Mouse (Mus musculus) mouse trophoblast stem cell (cell line): ENCODE data around the gene Slc27a2.

ENCODE experiments used
- in situ Hi-C, 2 experiments: fragments of 300-500 bp; cut with MseI, MboI; formaldehyde crosslinking; loops; 2 replicates in 1 of 2; 3 replicates in 1 of 2; pipeline ENCODE4 v1.15.1; 2025

The Slc27a2 gene

DNA sequence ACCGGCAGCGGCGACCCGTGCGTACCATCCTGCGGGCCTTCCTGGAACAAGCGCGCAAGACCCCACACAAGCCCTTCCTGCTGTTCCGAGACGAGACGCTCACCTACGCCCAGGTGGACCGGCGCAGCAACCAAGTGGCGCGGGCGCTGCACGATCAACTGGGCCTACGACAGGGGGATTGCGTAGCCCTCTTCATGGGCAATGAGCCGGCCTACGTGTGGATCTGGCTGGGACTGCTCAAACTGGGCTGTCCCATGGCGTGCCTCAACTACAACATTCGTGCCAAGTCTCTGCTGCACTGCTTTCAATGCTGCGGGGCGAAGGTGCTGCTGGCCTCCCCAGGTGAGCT lies 1.1 kb downstream of the Slc27a2 start:
- in situ Hi-C loops = no loop called here

DNA sequence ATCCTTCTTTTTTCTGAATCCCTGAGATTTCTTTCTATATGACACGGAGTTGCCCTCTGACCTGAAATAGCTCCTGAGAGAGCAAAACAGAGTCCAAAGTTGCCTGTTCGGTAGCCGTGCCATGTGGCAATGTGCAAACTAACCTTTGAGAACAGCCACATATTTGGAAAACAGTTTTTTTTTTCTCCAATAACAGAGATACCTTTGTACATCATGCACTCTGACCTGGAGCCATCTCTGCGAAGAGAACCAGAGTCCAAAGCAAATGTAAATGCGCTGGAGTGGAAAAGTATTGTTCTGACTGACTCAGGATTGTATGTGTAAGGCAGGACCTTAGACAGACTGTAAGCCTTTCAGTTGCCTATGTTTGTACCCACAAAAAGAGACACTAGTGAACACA lies 3.3 kb downstream of the Slc27a2 start:
- in situ Hi-C loops = no loop called here

DNA sequence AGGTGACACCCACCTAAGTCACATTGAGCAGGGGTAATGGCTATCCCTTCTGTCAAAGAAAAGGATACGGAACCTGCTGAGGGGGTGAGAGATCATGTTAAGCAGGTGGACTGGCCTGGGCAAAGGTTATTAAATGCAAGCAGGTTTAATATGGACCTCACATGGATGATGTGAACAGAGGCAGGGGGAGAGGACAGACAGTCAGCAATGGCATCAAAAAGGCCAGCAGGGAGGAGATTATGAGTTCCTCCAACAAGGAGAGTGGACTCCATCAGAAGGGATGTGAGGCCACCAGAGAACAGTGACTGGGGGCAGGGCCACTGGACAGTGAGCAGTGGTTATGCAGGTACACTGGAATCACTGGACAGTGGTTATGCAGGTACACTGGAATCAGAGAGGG lies 7.9 kb downstream of the Slc27a2 start:
- in situ Hi-C loops = no loop called here

DNA sequence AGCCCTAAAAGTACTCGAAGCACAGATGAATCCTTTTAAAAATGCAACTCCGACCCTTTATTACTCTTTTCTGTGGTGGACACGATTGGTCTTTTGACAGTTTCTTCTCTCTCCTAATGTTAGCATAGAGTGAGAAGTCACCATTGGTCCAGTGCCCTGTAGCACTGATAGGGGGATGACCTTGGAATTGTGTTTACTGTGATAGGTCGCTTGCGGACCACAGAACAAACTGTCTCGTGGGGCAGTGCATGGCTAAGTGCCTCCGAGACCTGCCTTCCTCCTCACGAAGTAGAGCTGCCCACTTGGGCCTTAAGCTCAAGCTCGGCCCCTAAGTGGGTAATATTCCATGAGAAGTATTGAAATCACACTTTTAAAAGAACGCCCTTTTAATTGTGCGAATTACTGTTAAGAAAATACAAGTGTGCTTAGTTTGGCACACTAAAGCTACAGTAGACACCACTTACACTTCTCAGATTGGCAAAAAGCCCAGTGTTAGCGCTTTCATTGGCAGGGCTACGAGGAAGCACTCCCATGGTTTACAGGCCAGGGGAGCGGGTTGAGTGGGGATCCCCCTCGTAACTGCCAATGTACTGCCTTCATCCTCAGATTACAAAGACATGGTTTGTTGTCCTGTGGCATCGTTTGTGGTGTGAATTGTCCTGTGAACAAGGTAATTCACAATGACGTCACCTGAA lies 11.4 kb downstream of the Slc27a2 start:
- in situ Hi-C loops = no loop called here

DNA sequence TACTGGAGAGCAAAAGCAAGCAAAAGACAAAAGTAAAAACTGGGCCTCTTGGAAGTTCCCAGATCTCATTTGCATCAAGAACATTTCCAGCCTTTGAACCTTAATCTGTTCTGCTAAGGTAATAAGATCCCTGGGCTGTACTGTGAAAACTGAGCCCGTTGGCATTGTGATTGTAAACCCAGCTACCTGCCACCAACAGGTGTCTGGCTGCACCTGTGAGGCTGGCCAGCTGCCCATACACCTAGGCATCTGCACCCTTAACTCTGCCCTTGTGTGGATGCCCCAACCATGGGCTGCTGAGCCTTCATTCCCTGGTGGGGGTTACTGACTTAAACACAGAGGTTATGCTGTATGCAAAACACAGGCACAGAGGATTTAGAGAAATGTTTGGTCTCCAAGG lies 20.0 kb downstream of the Slc27a2 start:
- in situ Hi-C loops = no loop called here

DNA sequence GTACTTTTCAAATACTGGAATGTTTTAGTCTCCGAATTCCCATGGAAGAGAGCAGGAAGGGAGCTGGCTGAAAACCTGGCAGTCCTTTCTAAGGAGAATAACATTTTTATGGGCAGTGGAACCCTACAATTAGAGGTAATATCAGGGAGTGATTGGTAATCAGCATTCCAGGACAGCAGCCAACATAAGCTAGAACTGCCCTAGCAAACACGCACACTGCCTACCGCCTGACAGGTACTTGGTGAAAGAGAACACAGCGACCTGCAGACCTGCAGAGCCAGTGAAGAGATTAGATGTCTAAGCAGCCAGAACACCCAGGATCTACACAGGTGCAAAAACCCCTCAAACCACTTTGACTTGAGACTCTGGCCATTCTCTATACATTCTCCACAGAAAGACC lies 20.5 kb downstream of the Slc27a2 start:
- in situ Hi-C loops = no loop called here

DNA sequence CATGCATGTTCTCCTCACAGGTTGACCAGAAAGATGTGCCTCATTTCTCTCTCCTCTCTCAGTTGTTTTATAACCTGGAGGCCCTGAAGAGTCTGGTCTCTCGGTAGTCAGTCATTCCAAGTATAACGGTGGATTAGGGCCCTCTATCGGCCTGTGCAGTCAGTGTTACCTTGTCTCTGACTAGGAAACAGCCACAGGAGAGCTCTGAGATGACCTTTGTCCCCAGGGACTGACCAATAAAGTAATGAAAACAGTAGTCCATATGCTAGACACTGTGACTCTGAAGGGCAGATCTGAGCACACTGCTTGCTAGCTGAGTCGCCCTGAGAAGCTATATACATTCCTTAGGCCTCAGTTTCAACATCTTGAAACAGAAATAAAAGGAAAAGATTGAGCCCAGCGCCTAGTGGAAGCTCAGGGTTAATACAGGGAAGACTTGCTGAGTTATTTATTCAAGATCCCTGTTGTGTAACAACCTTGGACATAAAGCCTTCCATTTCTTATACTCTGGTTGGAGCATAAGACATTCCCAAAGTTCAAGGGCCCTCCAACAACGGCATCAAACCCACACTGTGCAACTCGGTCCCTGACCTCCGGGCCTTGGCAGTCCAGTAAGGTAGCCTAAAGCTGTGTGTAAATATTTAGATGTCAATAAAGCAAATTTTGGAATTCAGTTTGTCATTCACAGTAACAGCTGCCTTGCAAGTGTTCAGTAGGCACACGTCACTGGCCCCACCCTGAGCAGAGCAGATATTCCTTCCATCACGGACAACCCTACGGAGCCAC lies 23.4 kb downstream of the Slc27a2 start:
- in situ Hi-C loops = no loop called here

DNA sequence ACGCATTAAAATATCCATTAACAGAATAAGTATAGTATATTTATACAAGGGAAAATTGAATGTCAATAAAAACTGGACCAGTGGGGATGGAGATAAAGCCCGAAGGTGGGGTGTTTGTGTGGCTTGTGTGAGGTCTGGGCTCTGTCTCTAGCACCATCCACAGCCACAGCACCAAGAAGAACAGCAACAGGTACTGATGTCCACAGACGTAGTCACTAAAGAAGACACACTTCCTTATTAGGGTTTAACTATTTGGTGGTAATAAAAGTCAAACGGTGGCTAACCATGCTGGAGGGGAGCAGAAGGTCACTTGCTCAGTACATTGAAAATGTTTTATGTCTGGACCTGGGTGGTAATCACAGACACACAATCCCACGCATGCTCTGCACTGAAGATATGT lies 25.2 kb downstream of the Slc27a2 start:
- in situ Hi-C loops = no loop called here

DNA sequence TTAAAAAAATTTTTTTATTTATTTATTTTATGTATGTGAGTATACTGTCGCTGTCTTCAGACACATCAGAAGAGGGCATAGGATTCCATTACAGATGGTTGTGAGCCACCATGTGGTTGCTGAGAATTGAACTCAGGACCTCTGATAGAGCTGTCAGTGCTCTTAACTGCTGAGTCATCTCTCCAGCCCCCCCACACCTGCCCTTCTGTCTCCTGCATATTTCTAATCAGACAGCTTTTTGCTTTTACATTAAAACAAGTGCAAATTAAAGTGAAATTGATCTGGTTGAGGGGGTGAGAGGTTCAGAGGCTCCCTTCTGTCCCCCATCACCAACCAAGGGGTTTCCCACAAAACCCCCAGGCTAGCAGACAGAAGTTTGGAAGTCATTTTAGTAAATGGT lies 27.1 kb downstream of the Slc27a2 start:
- in situ Hi-C loops = no loop called here

DNA sequence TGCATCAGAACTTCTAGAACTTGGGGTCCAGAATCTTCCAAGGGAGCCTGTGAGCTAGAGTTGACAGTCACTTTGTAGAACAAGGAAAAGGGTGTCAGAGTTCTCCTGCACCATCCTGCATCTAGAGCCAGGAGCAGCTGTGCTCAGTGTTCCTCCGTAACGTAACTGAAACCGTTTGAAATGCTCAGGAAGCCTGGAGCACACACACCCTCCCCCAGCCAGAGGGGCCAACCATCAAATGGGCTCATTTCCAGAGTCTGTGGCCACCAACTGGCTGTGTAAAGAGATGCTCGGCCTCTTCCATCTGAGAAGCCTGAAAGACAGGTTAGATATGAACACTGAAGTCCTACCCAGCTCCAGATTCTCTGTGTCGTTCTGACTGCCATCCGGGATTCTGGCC lies 31.8 kb downstream of the Slc27a2 start:
- in situ Hi-C loops = no loop called here

DNA sequence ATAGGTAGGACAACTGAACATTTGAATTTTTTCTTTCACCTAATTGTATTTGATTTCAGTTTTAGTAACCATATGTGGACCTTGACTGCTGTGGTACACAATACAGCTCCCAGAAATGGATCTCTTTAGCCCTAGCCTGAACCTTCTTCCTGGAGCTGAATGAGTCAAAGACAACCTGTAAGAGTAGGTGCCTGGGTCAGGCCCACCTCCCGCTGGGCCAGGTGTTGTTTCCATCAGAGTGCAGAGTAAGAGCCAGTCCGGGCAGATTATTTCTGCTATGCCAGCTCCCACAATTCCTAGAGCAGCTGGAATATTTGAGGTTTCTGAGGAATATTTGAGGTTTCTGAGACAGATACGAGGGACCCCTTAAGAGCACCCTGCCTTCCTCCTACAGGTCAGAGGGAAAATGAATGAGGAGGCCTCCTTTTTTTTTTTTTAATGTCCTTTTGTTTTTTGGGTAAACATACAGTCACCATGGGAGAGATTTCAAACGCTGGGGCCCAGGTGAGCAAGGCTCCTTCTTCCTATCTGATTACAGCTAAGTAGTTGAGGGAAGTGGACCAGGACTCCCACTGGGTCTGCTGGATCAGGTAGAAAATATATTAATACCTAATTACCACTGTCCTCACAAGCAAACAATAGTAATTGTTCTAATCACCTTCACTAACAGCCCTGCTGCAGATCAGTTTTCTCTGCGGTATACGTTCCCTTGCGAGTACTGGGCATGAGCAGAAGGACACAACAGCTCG lies 32.6 kb downstream of the Slc27a2 start:
- in situ Hi-C loops = no loop called here

DNA sequence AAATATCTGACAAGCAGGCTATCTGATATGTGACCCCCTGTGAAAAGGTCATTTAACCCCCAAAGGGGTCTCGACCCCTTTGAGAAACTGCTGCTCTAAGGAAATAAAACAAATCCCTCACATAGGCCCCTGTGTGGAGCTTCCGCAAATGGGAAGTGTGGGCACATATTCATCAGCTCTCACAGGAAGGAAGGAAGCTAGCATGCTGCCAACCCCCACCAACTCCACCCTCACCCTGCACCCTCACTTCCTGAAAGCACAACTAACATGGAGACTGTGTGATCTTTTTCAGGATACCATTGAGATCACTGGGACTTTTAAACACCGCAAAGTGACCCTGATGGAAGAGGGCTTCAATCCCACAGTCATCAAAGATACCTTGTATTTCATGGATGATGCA lies 35.3 kb downstream of the Slc27a2 start:
- in situ Hi-C loops = no loop called here

DNA sequence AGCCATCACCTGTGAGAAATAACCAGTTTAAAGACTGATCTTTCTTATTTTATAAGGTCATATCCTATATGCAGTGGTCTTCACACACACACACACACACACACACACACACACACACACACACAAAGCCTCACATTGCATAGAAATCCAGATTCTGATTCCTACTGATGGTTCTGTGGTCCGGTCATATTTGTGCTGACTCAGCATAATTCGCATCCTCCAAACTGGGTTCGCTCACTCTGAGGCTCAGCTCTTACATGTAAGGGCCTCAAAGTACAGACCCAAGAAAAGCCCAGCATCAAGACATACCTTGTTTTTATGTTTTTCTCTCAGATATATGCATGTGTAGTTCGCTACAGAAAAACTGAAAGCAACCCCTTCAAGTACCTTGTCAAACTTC lies 39.1 kb downstream of the Slc27a2 start:
- in situ Hi-C loops = loop anchor here in 1 of 2 experiments (10.0 kb wide), 1 partner anchor 73 kb away; no protein-coding TSS in a partner anchor

DNA sequence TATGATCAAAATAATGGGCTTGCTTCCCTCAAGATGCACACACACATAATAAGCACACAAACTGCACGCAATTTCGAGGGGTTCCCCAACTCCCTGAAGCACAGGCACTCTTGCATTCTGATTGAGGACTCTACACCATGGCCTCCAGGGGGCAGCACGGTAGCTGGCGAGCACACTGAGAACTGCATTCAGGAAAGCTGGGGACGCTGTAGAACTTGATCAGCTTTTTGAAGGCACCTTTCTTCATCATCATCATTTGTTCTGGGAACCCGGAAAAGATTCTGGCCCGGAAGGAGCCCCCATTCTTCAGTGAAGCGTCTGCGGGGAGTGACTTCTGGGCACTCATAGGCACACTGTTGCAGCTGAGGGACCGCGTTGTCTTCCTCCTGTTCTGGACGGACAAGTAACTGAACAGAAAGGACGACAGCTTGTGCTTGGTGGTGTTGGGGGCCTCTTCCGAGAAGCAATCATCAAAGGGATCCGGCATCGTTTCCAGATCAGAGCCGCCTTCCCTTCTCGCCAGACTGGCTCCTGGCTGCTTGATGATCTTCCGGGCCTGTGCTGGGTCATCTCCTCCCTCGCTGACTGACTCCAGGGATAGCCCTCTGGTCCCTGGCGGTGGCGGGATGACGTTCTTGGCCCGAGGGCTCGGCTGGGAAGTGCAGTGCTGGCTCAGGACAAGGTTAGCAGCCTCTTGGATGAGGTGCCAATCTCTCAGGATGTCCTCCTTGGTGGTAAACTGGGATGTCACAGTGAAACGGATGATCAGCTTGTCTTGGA lies 41.8 kb downstream of the Slc27a2 start:
- in situ Hi-C loops = loop anchor here in 1 of 2 experiments (10.0 kb wide), 1 partner anchor 71 kb away; no protein-coding TSS in a partner anchor

DNA sequence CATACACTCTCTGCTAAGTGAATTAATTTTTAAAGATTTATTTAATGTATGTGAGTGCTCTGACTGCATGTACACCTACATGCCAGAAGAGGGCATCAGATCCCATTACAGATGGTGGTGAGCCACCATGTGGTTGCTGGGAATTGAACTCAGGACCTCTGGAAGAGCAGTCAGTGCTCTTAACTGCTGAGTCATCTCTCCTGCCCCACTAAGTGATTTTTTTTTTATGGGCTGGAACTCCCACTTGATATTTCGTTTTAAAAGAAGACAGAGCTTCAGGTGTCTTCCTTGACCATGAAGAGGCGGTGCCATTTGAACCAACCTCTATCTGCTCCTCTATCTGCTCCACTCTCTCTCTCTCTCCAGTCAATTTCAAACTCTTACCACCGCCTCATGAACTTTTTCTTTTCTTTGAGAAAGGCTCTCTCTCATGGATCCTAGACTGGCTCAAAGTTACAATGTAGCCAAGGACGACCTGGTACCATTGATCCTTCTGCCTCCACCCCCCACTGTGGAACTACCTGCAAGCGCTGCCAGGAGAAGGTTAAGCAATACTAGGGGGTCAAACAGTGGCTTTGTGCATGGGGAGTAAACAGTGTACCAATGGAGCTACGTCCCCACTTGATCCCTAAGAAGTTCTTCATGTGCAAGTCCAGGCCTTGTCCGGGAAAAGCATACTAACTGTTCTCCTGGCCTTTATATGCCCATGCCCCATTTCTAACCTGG lies 44.3 kb downstream of the Slc27a2 start:
- in situ Hi-C loops = loop anchor here in 1 of 2 experiments (10.0 kb wide), 1 partner anchor 68 kb away; no protein-coding TSS in a partner anchor

DNA sequence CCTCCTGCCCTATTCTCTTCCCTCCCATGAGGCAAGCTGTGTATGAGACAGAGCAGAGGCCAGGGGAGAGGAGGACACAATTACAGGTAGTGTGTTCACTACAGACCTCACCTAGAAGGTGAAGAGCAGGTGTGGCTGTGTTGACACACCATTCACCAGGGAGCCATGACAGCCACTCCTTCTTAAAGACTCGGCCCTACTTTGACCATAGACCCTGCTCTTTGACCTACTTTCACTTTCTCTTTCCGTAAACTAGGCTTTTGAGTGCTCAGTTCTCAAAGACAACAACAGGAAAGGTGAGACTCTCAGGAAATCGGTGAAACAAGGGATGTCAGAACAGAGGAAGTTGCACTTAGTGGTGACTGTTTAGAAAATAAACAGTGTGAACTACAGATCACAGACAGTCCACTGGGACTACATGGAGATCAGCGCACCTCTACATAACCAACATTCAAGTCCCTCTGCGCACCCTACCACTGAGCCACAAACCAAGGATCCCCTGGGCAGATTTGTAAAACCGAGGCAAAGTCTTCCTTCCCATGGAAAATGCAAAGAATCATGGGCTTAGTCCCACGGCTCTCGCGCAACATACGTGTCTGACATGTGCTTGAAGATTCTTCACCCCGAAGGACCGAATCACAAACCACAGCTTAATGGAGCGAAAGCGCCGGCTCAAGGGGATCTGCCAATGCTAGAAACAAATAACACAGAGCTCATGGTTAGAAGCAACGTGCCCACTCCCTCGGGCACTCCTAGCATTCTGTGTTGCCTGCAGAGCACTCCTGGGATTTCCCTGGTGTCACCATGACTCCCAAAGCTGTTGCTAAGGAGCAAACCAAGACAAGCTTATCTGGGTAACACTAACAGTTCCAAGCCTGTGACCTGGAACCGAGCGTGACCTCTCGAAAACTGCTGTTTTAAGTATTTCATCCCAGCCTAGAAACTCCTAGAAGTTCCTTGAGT lies 45.4 kb downstream of the Slc27a2 start:
- in situ Hi-C loops = loop anchor here in 1 of 2 experiments (10.0 kb wide), 1 partner anchor 67 kb away; no protein-coding TSS in a partner anchor

DNA sequence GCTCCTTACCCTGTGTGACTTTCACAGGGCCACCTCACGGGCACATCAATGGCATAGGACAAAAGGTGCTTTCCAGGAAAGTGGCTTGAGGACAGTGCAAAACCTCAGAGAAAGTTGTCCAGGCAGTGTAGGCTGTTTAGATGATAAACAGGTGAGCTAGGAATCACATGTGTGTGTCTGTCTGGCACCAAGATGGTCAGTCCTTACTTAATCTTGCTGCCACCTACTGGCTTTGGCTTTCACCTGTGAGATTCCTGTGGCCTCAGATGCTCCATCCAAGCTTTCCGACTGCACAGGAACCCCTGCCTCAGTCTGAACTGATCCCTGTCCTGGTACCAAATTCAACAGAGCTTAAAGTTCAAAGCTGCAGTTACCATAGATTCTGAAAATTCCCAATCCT lies 46.2 kb downstream of the Slc27a2 start:
- in situ Hi-C loops = loop anchor here in 1 of 2 experiments (10.0 kb wide), 1 partner anchor 66 kb away; no protein-coding TSS in a partner anchor

DNA sequence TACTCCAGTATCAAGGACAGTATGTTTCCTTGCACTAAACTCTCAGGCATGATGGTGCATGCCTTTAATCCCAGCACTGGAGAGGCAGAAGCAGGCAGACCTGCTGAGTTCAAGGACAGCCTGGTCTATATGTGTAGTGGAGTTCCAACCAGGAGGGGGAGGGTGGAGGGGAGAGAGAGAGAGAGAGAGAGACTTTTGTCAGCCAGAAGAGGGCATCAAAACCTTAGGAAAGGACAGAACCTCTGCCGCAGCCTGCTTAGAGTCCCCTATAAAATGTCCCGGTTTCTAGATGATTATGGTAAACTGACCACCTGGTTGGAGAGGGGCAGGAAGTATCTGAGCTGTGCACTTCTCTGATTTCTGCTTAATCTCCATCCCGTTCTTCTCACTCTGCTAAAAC lies 46.8 kb downstream of the Slc27a2 start:
- in situ Hi-C loops = loop anchor here in 1 of 2 experiments (10.0 kb wide), 1 partner anchor 66 kb away; no protein-coding TSS in a partner anchor

DNA sequence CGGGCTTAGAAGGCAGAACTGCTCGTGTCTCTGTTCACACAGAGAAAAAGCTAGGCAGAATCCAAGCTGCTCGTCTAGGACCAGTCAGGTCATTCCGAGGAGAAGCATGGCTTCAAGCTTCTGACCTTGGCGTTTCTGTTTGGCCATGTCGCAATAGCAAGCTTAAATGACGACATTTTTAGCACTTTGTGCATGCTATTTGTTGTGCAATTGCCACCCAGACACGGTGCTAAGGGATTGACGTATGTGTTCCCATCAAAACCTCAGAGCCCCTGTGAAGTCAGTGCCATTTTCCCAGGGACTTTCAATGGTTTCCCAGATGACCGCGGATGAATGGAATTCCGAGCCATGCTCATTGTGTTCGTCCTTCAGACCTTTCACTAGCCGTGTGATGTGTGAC lies 48.3 kb downstream of the Slc27a2 start:
- in situ Hi-C loops = no loop called here
